Mouse (Mus musculus): ENCODE measurements around the gene Tssk4. TPM values are rescaled to one million over a fixed set of nuclear protein-coding genes. Genes with fewer than 3 reads are reported as not detected.

The Tssk4 gene
- polyA plus RNA-seq (2017; shearing (Covaris generic)), result 1.6 TPM

DNA sequence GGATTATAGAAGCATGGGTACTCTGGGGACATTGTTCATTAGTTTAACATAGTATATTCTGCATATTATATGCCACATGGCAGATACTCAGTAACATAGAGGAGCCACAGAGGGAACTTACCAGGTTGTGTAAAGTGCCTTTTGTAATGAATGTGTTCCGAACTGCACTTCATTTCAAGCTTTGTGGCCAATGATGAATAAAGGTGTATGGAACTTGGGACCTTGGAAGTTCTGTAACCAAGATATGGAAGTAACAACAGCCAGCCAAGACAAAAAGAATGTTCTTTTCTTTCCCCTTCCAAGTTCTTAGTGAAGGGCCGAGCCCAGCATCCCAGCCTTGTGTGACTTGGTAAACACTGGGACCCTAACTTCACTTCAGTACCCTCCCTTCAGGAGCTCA, at the start of gene Tssk4:
Tssk4 (plus strand) TSS at position 301 of the 400 bp plus-strand sequence.

DNA sequence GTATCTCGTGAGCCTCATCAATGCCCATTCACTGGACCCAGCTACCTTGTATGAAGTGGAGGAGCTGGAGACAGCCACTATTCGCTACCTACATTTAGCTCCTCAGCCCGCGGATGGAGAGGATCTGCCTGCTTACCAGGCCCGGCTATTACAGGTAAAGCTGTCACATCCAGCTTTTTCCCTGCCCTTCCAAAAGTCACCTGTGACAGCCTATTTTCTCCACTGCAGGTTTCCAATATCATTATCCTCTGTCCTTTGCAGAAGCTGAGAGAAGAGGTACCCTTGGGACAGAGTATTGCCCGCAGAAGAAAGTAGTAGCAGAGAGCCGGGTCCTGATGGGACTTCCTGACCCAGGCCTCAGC, 46.7 kb upstream of the Tssk4 start, which contains the start of gene Irf9:
Irf9 (plus strand) TSS at position 301 of the 362 bp plus-strand sequence.

DNA sequence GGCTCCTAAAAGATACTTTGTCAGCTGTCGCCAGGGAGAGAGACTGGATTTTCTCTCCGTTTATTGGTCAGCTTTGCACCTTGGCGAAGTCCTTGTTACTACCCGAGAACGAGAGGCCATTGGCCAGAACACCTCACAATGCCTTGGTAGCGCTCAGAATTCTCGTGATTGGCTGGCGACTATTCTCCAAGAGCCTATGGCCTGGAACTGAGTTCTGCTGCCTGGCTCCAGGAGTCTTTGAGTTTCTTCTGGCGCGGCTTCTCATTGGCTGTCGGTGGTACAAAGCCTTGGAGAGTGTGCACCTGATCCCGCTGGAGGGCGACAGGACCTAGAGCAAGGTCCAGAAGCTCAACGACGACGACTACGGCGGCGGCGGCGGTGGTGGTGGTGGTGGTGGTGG, 32.2 kb upstream of the Tssk4 start, which contains the start of gene Rec8:
Rec8 (plus strand) TSS at position 216 of the 400 bp plus-strand sequence.

DNA sequence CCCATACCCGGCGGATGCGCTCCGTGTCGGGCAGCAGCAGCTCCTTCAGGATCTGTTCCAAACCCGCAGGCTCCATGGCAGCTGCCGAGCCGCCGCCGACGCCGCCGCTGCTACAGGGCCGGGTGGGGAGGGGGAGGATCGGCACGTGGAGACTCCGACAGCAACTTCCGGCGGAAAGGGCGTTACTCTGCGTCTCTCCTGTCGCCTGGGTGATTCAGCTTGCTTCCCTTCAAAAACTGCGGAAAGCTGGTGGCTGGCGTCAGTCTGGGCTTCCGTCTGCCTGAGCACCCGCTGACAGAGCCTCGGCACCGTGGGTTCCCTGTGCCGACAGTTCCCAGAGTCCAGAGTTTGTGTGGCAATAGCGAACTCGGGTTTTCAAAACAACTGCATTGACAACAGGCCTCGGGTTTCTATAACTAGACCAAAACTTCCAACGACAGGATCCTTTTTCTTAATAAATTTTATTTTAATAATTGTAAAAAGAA, 14.4 kb upstream of the Tssk4 start, which contains the start of gene Ipo4:
Ipo4 (minus strand) TSS at position 435 of the 485 bp plus-strand sequence.

DNA sequence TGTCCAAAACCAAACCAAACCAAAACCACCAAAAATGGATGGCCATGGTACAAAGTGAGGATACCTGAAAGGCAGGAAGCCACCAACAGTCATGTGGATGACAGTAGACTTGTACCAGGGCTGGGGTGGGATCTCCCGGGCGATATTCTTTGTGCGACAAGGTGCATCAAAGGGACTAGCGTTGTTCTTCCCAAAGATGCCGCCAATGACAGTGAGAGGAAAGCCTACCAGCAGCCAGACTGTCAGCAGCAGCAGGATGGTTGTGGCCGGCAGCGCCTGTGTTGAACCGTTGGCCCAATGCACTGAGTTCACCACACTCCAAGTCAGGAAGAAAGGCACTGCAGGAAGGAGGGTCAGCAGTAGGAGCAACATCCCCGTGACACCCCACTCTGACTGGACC, 12.2 kb upstream of the Tssk4 start, which contains the start of gene Gm49378:
Gm49378 (minus strand) TSS at position 101 of the 400 bp plus-strand sequence.

DNA sequence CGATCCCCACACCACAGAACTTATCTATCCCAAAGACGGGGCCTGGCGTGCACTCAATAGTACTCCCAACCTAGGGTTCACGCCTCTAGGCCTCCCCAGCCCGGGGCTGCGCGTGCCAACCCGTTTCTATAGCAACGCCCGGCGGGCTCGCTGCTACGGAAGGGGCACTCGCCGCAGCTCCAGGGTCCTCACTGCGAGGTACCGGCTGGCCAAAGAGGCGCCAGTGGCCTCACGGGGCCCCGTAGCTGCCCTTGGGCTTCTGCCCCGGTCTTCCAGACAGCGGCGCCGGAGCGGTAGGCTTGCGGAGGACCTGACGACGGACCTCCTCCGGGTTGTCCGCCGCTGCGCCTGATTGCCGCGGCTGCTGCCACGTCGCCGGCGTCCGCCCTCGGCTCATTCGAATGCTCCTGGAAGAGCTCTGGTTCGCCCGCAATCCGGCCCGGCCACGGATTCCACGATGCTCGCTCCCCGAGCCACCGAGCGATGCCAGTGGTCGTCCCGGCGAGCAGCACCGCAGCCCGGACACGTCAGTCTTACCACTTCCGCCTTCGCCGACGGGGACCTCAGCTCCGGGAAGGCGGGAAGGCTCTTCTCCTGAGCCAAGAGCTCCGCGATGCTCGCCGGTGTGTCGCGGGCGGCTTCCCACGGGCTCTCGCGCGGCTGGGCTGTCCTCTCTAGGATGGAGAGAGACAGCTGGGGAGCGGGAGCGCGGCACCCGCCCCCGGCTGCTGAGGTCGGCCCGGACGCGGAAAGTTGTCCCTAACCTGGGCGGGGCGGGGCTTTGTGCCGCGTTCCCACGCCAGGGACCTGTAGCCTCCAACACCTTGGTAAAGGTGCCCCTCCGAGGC, 6.7 kb upstream of the Tssk4 start, which contains the start of gene Tm9sf1:
Tm9sf1 (minus strand) TSS at position 747 of the 848 bp plus-strand sequence.

DNA sequence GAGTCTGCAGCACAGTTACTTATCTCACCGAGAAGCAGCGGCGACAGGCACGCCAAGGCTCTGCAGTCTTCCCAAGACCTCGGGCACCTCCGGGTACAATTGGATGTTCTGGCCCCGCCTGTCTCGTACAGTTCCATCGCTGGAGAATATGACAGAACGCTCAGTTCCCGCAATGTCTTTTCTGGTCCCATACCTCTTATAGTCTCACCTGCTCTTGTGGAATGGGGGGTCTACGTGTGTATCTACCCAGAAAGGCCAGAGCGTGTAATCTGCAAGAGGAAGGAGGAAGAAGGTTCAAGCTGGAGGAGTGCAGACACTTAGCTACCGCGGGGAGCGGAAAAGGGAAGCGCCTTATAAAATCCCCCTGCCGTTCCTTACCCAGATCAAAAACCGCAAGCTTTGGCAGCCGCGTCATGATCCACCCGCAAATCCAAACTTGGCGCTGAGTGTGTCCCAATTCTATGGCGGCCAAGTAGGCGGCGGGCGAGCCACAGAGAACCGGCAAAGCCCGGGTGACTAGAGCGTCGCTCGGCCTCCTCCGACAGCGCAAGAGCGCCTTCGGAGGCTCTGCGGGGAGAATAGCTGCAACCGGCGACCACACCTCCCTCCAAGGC, 10.1 kb downstream of the Tssk4 start, which contains the start of gene Mdp1:
Mdp1 (minus strand) TSS at position 549 of the 614 bp plus-strand sequence.

DNA sequence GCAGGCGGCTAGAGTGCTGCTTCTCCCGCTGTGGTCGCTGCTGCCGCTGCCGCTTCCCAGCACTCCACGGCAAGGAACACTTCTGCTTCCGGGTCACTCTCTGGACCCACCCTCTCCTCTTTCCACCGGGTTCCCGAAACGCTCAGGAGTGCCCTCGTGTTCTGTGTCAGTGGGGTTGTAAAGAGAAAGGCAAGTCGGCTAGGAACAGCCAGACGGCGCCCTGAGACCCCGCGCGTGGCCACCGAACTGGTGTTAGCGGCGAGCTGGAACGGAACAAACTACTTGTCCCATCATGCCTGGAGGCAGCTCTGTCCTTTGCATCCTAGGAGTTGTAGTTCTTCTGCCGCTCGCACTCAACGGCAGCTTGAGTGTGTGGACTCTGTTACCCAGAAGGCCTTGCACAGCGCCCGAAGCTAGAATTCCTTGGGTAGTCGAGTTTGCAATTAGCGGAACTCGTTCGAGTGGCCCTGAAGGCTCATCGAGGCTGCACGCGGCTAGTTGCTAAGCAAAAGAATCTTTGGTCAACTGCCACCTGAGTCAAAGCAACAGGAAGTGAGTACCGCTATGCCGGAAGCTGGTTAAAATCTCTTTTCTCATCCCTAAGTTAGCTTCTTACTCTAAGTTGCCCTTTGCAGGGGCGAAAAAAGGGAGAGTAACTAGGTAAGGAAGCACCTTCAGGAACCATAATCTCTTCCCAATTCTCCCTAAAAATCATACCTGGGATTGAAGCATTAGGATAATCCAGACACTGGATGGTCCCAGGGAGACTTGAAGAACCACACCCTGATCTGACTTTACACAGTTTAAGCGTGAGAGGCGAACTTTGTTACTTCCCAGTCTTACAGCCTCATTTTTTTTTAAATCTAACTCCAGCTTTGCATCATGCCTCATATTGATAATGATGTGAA, 22.1 kb downstream of the Tssk4 start, which contains the start of the genes Gmpr2 and Nedd8:
Gmpr2 (plus strand) TSS at position 109 of the 908 bp plus-strand sequence.
Nedd8 (minus strand) TSS at position 292 of the 908 bp plus-strand sequence.

DNA sequence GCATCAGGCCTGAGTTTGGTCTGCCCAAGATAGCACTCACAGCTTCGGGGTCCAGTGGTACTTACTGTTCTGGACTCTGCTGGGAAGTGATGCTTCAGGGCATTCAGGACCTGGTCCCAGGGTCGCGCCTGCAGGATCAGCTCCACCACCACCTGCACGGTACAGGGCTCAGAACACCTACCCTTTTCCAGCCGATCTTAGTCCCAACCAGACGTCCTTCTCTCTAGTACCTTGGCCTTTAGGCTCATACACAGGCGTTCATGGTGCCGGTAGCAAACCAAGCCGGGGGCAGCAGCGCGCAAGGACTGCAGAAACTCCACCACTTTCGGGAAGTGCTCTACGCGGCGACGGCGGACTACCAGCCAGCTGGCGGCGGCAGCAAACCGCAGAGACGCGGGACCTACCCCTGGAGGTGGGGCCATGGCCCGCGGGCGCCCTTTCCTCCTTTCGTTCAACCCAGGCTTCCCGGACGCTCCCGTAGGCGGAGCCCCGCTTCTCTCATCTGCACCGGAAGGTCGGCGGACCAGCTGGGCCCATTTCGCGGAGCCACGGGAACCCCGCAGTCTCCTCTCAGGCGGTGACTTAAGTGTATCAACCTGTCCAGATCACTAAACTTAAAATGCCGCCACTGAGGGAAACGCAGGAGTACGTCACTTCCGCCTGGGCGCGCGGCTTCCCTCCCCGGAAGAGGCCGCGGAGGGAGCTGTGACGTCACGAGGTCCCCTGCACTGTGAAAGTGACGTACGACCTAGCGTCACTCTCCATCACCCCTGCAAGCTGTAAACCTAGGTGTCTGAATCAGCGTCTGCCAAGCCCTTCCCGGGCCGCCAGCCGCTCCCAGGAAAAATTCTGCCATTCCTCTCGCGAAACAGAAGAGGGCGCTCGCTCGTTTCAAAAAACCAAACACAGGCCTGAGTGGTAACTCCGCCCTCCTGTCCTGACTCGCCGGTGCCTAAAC, 31.5 kb downstream of the Tssk4 start, which contains the start of gene Tinf2:
Tinf2 (minus strand) TSS at position 661 of the 958 bp plus-strand sequence.

Other genes with a start within 250 kb of the Tssk4 start
- gene Dhrs4, start 171.4 kb upstream of the Tssk4 start, polyA plus RNA-seq (2017; shearing (Covaris generic)), result 47.2 TPM
- not detected for gene Carmil3, start 159.5 kb upstream of the Tssk4 start, polyA plus RNA-seq (2017; shearing (Covaris generic))
- not detected for gene Cpne6, start 139.7 kb upstream of the Tssk4 start, polyA plus RNA-seq (2017; shearing (Covaris generic))
- gene Nrl, start 125.2 kb upstream of the Tssk4 start, polyA plus RNA-seq (2017; shearing (Covaris generic)), result 0.12 TPM
- 48.4 TPM for gene Pck2, start 109.9 kb upstream of the Tssk4 start, polyA plus RNA-seq (2017; shearing (Covaris generic))
- gene Dcaf11, start 90.2 kb upstream of the Tssk4 start, polyA plus RNA-seq (2017; shearing (Covaris generic)), result 170 TPM
- 4.8 TPM for gene A730061H03Rik, start 89.8 kb upstream of the Tssk4 start, polyA plus RNA-seq (2017; shearing (Covaris generic))
- gene Fitm1, start 74.6 kb upstream of the Tssk4 start, polyA plus RNA-seq (2017; shearing (Covaris generic)), result not detected
- gene Psme1, start 72.1 kb upstream of the Tssk4 start, polyA plus RNA-seq (2017; shearing (Covaris generic)), result 1,184 TPM
- 48.1 TPM for gene Emc9, start 64.9 kb upstream of the Tssk4 start, polyA plus RNA-seq (2017; shearing (Covaris generic))
- 937 TPM for gene Psme2, start 59.1 kb upstream of the Tssk4 start, polyA plus RNA-seq (2017; shearing (Covaris generic))
- 64.3 TPM for gene Rnf31, start 58.5 kb upstream of the Tssk4 start, polyA plus RNA-seq (2017; shearing (Covaris generic))
- 237 TPM for gene Irf9, start 46.6 kb upstream of the Tssk4 start, polyA plus RNA-seq (2017; shearing (Covaris generic))
- 8.1 TPM for gene Rec8, start 32.1 kb upstream of the Tssk4 start, polyA plus RNA-seq (2017; shearing (Covaris generic))
- 53.3 TPM for gene Ipo4, start 14.2 kb upstream of the Tssk4 start, polyA plus RNA-seq (2017; shearing (Covaris generic))
- gene Gm49378, start 12.3 kb upstream of the Tssk4 start, polyA plus RNA-seq (2017; shearing (Covaris generic)), result 2.8 TPM
- 96.0 TPM for gene Tm9sf1, start 6.4 kb upstream of the Tssk4 start, polyA plus RNA-seq (2017; shearing (Covaris generic))
- gene Mdp1, start 10.3 kb downstream of the Tssk4 start, polyA plus RNA-seq (2017; shearing (Covaris generic)), result 112 TPM
- 58.4 TPM for gene Gmpr2, start 21.8 kb downstream of the Tssk4 start, polyA plus RNA-seq (2017; shearing (Covaris generic))
- gene Nedd8, start 21.9 kb downstream of the Tssk4 start, polyA plus RNA-seq (2017; shearing (Covaris generic)), result 496 TPM
- gene Tinf2, start 31.6 kb downstream of the Tssk4 start, polyA plus RNA-seq (2017; shearing (Covaris generic)), result 66.3 TPM
- gene Tgm1, start 63.7 kb downstream of the Tssk4 start, polyA plus RNA-seq (2017; shearing (Covaris generic)), result 0.26 TPM
- gene Rabggta, start 72.1 kb downstream of the Tssk4 start, polyA plus RNA-seq (2017; shearing (Covaris generic)), result 90.8 TPM
- 54.2 TPM for gene Dhrs1, start 95.5 kb downstream of the Tssk4 start, polyA plus RNA-seq (2017; shearing (Covaris generic))
- 12.1 TPM for gene Nop9, start 95.5 kb downstream of the Tssk4 start, polyA plus RNA-seq (2017; shearing (Covaris generic))
- not detected for gene Cideb, start 108.3 kb downstream of the Tssk4 start, polyA plus RNA-seq (2017; shearing (Covaris generic))
- not detected for gene Ltb4r2, start 111.2 kb downstream of the Tssk4 start, polyA plus RNA-seq (2017; shearing (Covaris generic))
- gene Ltb4r1, start 115.8 kb downstream of the Tssk4 start, polyA plus RNA-seq (2017; shearing (Covaris generic)), result 1.4 TPM
- gene Adcy4, start 133.9 kb downstream of the Tssk4 start, polyA plus RNA-seq (2017; shearing (Covaris generic)), result not detected
- gene Ripk3, start 138.7 kb downstream of the Tssk4 start, polyA plus RNA-seq (2017; shearing (Covaris generic)), result 79.6 TPM
- not detected for gene Nfatc4, start 173.0 kb downstream of the Tssk4 start, polyA plus RNA-seq (2017; shearing (Covaris generic))
- gene Nynrin, start 203.8 kb downstream of the Tssk4 start, polyA plus RNA-seq (2017; shearing (Covaris generic)), result 1.7 TPM
- gene Cbln3, start 234.2 kb downstream of the Tssk4 start, polyA plus RNA-seq (2017; shearing (Covaris generic)), result 0.25 TPM
- 90.5 TPM for gene Khnyn, start 234.8 kb downstream of the Tssk4 start, polyA plus RNA-seq (2017; shearing (Covaris generic))